ENCODE assay signal across 18 mouse cellular contexts in the genomic region with DNA sequence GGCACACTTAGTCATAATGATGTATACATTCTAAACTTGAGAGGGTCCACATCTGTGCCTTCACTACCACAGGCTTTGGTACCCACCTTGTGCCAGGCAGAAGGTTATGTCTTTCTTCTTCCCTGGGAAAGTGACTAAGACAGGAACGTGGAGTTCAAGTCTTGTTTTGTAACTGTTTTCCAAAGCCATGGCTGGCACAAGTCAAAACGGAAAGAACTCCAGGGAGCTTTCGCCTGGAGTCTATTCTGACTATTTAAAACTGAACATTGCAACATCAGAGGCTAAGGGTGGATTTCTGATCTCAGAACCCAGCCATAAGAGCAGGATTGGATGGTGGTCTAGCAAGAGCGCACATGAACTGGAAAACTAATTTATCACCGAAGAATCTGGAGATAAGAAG.
DNase-seq lines count a peak whose midpoint lies in the region.
"Had no signal": no experiment of that assay in that cellular context is flagged by ENCODE, and none has a peak within 500 bp of the region (broad histone marks: within the 10 kb centered on the region; RNA-seq: fewer than 3 reads in every experiment).

No protein-coding gene starts in this region.

- H3K36me3 ChIP-seq in limb, embryonic 10.5 days = no peaks in the 10 kb centered on the region
- H3K36me3 ChIP-seq: embryonic facial prominence, embryonic 13.5 days; hindbrain, embryonic 12.5 days had no signal

- no peaks in the 10 kb centered on the region for H3K27me3 ChIP-seq in limb, embryonic 10.5 days (ENCODE audit: low read depth, poor library complexity, severe bottlenecking)
- H3K27me3 ChIP-seq: embryonic facial prominence, embryonic 13.5 days; forebrain, embryonic 13.5 days; hindbrain, embryonic 12.5 days had no signal

- H3K9me3 ChIP-seq in limb, embryonic 10.5 days (replicated peaks) = no peaks in the 10 kb centered on the region
- H3K9me3 ChIP-seq: embryonic facial prominence, embryonic 13.5 days; forebrain, embryonic 13.5 days; hindbrain, embryonic 12.5 days had no signal

- H3K4me1 ChIP-seq in brown adipose tissue, adult 24 weeks (ENCODE audit: control insufficient read depth, insufficient read depth, insufficient read length, low read length) = peaks cover 3% of the 10 kb centered on the region
- H3K4me1 ChIP-seq in limb, embryonic 10.5 days = no peaks in the 10 kb centered on the region
- H3K4me1 ChIP-seq: forebrain, embryonic 13.5 days; hindbrain, embryonic 12.5 days had no signal

- peak; percentile 19 for DNase-seq in lung, postnatal 25 days (ENCODE audit: low spot score)
- no peak for DNase-seq in lung, postnatal 10 days
- peak; percentile 73 for DNase-seq in fibroblast of lung, adult 2 months (ENCODE audit: low read depth)
- no peak for DNase-seq in limb, embryonic 10.5 days (ENCODE audit: low spot score)
- no peak for DNase-seq in testis, postnatal 10 days (ENCODE audit: low spot score)
- DNase-seq: adrenal gland, postnatal 10 days; cerebellum, adult 11-12 months; cerebellum, adult 9-10 months; cerebellum, postnatal 25 days; forebrain, postnatal 0 days; heart, postnatal 10 days; heart, postnatal 4 days; kidney, adult 11 months had no signal

- H3K4me3 ChIP-seq in brown adipose tissue, adult 24 weeks (ENCODE audit: insufficient read depth, low read depth, low read length) = no peak overlapping the region
- no peak overlapping the region for H3K4me3 ChIP-seq in limb, embryonic 10.5 days
- H3K4me3 ChIP-seq: embryonic facial prominence, embryonic 13.5 days; erythroblast, embryonic 14.5 days; forebrain, embryonic 13.5 days; hindbrain, embryonic 12.5 days had no signal

- WGBS in limb, embryonic 10.5 days = 94% methylated on average over 5 of the region's 5 CpGs

- peak overlapping the region; percentile 79 for H3K27ac ChIP-seq in brown adipose tissue, adult 24 weeks (replicated peaks; ENCODE audit: low read depth, low read length)
- no peak overlapping the region for H3K27ac ChIP-seq in limb, embryonic 10.5 days
- H3K27ac ChIP-seq: embryonic facial prominence, embryonic 13.5 days; forebrain, embryonic 13.5 days; hindbrain, embryonic 12.5 days had no signal

Comparison
In these comparisons a context has a peak if more than half of its experiments do, and no peak if none do; other contexts are left out.
1. DNase-seq: peak in lung, postnatal 25 days (single experiment) and fibroblast of lung, adult 2 months (single experiment); none in lung, postnatal 10 days (single experiment), limb, embryonic 10.5 days (single experiment) and testis, postnatal 10 days (single experiment).